Mouse (Mus musculus) cerebellum, postnatal 10 days (tissue): ENCODE data around the gene Ube2v1.
"Not testable (repeated sequence)": the region's sequence is repeated elsewhere in the genome, so short reads cannot be mapped to it uniquely, and the experiment has no call there.

Source experiments
- DNase-seq, 2 experiments: peaks; one replicate each; pipeline ENCODE4 v3.0.0; 2021; ENCODE audit warnings: mixed read lengths in 2 of 2

Gene Ube2v1

DNA sequence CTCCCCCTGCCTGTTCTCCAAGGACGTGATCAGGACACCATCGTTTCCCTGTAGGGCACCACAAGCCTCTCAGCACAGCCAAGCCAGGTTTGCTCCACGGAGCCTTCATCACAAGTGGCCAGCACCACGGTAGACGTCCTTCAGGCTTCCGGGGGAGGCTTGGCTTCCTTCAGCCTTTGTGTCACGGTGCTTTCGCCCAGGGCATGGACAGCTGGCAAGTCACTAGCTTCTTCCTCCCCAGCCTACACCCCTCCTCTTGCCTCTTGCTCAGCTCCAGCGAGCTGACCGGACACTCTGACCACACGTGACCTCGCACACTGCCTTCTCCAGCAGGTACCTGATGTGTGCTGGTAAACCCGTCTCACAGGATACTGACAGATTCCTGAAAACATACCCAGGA, 9.5 kb downstream of the Ube2v1 start:
- DNase-seq, result no peak

DNA sequence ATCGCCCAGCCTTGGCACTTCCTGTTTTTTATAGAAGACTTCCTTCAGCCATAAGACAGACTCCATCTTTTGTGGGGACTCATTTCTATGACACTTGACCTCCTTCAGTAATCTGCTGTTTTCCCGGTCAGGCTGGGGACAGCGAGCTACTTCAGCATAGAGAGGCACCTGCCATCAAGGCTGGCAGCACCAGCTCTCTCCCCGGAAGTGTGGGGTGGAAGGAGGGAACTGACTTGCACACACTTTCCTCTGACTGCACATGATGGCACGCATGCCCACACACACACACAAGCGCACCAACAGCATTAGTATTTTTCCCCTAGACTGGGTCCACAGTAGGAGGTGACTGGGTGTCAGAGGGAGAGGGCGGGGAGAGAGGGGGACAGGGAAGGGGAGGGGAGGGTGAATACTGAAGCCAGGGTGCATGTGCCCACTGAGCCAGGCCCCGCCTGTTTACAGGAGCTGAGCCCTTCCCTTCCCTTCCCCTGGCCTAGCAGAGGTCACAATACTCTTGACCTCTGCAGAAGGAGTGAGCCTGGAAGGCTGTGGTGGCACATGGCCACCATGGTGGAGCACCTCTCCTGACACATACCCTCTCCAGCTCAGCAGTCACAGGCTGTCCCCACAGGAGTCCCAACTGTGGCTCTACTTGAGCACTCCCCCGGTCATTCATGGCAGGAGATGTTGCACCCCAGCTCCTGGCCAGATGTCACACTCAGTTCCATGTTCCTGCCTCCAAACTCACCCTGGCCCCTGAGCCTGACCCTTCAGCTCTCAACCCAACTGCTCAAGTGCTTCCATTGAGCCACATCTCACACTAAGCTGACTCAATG, 10.4 kb downstream of the Ube2v1 start:
- DNase-seq, result no peak

DNA sequence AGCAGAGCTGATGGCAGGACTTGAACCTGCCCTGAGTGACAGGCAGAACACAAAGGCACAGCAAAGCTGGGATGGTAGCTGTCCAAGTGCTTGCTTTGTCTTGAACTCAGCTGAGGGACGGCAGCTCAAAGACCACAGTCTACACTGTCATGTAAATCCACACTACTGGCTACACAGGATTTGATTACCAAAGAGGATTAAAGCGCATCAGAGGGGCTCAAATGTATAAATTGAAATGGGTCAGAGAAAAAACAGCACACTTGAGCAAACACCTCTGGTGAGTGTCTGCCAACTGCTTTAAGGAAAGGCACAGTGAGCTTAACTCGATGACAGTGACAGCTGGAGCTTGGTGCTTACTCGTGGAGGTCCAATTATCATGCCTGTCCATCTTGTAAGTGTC, 14.4 kb downstream of the Ube2v1 start:
- no peak for DNase-seq

DNA sequence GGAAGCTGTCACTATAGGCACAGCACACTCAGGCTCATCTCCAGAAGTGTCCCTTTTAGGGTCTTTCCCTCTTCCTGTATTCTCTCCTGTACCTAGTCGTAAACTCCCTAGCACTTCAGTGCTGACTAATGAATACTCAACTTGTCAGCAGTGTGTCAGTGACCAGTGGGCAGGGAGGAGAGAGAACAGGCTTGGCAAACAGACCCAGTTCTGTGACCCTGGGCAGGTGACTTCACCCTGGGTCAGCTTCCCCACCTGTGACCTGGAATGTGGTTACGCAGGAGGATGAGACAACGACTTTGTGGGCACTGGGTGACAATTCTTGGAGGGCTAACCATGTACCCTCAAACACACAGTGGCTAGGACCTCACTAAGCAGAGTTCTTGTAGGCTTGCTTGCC, 14.9 kb downstream of the Ube2v1 start:
- DNase-seq, result no peak

DNA sequence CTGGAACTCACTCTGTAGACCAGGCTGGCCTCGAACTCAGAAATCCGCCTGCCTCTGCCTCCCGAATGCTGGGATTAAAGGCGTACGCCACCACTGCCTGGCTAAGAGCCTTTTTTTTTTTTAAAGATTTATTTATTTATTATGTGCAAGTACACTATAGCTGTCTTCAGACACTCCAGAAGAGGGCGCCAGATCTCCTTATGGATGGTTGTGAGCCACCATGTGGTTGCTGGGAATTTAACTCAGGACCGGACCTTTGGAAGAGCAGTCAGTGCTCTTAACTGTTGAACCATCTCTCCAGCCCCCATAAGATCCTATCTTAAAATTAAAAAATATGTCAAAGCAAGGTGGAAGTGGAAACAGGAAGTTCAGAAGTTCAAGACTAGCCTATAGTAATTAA, 18.6 kb downstream of the Ube2v1 start:
- DNase-seq, result not testable (repeated sequence)

DNA sequence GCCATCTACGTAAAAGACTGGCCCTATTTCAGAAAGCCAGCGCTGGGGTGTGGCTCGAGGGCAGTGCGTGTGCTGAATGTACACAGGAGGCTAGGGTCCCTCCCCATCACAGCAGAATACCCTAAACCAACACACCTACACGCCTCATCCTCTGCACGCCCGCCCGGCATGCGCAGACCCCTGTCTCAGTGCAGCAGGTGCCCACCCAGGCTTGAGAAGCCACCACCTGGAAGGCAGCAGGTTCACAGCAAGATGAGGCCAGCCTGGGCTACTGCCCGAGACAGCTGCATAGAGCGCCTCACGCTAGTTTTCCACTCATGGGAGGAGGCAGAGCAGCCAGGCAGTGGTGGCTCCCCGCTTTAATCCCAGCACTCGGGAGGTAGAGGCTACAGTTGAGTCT, 19.8 kb downstream of the Ube2v1 start:
- DNase-seq, result no peak

DNA sequence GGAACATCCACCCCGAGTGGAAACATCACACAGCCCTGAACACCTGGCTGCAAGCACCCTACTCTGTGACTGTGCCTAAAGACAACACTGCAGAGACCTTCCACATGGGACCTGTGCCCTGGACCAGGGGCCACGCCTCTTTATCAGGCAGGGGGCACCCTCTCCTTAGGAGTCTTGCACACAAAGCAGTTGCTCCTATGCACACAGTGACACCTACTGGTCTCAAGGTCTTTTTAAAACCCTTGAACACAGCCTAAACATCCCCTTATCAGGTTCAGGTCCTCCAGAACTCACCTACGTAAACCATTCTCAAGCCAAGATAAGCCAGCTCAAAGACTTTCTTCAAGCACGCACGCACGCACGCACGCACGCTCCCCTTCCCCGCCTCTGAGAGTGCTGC, 20.6 kb downstream of the Ube2v1 start:
- DNase-seq, result no peak

DNA sequence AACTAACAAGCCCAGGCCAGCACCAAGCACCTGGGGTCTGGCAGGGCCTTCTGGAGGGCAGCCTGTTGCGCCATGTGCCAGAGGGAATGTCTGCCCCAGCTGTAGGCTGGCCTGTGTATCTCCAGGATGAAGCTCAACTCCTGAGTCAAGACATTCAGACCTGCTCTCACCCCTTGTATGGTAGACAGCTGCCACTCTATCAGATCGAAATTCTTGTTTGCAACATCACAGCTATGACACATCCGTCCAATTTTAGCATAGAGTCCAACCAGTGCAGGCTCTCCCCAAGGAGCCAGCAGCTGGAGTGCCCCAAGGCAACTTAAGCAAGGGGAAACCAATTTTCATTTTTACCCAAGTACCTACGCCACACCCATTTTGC, 25.2 kb downstream of the Ube2v1 start:
- DNase-seq, result no peak

DNA sequence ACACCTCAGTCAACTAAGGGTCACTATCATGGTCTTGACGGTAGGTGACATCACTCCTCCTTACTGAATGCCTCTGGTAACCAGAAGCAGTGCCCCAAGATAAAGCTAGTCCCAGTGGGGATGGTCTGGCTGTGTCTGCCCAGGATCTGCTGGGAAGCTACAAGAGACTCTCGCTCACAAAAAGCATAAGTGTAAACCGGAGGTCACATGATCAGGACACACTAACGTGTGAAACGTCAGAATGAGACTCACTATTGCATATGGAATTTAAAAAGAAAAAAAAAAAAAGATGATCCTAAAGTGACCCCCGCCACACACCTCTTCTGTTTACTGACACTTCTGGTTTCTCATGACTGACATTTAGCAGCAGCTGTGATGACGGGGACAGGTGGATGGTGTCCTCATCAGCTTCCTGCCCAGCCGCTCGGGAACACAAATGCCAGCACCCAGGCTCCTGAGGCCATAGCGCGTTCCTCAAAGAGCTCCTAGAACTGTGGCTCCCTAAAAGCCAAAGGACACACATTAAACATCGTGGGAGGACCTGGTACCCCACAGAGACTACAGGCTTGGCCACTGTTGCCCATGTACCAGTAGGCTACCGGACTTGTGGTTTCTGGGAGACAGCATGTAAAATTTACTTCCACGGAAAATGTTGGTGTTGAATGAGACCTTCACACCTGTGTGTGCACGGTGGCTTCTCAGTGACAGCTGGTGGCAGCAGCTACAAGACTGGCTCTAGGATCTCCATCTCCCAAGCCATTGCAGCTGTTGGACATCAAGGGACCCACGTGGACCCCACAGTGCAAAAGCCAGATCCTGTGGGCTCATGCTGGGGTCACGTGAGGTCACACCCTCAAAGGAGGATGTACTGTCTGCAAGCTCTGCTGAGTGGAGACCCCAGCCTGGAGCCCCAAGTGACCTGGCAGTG, 25.8 kb downstream of the Ube2v1 start:
- no peak for DNase-seq

DNA sequence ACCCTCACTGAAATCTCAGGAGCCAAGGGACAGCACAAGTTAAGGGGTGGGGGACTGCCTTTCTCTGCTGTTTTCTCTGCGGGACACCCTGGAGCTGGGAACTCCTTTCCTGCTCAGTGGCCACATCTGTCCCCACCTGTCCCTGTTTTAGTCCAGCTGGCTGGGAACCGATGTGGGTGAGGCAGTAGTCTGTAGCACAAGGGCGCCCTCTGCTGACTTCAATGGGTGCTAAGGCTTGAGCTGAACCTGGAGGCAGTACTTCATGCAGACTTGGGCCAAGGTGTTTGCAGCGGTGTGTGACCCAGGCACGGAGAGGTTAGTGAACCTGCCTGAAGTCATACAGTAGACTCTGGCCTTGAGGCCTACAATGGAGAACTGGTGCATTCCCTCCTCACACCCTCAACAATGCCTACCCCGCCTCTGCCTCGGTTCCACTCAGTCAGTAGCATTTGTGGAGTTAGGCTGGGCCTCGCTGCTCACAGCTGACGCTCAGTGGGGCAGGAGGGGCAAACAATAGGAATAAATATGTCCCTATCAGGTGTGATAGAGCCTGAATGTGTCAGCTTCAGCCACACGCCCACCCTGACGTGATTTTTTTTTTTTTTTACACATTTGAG, 26.6 kb downstream of the Ube2v1 start:
- peak; percentile 93 to 96 for DNase-seq

DNA sequence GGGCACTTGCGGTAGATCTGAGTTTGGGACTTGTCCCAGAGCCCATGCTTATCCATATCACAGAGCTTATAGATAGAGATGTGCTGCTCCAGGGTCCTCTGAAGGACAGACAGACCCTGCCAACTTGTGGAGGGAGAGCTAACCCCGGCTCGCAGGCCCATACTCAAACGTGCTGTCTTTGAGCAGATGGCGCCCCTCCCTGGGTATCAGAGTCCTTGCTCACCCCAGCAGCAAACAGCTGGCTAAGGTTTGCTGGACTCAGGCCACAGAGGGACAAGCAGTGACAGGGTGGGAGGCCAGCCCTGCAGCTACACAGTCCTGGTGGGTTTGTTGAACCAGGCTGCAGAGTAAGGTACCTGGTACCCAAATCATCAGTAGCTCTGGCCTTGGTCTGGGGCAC, 28.9 kb downstream of the Ube2v1 start:
- DNase-seq, result no peak

DNA sequence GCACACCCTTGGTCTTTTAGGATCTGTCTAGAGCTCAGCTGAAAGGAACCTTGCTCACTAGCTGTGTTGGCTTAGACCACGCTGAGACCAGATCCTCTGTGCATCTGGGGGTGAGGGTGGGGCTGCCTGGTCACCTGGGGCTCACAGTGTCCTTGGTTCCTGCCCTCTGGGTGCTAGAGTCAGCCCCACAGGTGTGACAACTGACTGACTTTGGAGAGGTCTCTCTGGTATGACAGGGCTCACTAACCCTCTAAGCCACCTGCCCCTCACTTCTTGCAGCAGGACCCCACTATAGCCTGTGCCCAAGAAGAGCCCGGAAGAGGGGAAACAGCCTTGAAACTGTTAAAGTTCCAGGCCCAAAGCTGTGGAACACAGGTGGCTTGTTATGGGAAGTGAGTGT, 29.5 kb downstream of the Ube2v1 start:
- DNase-seq, result no peak

DNA sequence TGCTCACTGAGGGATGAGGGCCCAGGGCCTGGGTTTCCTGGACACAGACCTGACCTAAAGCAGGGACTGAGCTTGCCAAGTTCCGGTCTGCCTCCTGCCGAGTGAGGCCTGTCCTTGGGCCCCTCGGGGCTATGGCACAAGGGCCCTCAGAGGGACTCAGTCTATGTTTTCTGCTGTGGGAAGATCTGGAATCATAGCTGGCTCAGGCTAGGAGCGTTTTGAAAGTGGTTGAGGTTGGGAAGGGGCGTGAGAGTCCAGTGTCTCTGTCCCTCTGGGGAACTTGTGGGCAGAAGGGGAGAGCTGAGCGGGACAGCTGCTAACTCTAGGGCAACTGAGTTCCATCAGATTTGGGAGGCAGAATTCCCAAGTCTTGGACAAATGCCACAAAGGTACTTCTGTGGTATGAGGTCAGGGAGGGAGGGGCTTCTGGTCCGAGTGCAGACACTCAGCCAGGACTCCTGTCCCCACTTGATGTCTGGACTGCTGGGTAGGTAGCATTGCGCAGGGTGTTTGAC, 31.4 kb downstream of the Ube2v1 start:
- DNase-seq, result no peak

DNA sequence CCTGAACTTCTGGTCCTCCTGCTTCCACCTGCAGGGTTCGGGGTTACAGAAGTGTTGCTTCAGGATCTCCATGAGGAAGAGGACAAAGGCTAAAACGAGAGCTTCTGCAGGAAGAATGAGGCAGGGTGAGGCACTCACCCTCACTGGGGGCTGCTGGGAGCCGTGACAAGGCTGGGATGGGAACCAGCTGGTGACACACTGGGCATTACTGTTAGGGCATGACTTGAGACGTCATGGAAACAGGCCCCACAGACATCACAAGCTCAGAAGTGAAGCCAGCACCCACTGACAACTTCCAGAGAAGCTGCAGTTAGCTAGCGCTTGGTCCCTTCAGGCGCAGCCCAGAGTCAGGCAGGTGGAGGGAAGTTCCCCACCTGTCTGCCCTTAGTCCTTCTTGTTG, 32.0 kb downstream of the Ube2v1 start:
- no peak for DNase-seq

DNA sequence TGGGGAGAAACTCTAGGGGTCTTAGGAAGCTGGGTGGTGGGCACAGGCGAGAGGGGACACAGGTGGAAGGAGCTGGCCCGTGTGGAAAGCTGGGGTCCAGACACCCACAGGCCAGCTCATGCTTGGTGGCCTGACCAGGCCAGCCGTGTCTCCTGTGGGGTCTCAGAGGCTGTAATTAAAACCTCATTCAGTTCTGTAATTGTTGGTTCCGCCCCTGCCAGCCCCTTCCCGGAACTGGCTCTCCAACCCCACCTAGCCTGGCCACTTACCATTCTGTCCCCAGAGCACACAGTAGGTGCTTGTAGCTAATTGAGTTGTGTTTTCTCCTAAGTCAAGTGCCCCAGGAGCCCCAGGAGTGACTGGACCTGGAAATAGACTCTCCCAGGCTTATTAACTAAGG, 32.7 kb downstream of the Ube2v1 start:
- no peak for DNase-seq

DNA sequence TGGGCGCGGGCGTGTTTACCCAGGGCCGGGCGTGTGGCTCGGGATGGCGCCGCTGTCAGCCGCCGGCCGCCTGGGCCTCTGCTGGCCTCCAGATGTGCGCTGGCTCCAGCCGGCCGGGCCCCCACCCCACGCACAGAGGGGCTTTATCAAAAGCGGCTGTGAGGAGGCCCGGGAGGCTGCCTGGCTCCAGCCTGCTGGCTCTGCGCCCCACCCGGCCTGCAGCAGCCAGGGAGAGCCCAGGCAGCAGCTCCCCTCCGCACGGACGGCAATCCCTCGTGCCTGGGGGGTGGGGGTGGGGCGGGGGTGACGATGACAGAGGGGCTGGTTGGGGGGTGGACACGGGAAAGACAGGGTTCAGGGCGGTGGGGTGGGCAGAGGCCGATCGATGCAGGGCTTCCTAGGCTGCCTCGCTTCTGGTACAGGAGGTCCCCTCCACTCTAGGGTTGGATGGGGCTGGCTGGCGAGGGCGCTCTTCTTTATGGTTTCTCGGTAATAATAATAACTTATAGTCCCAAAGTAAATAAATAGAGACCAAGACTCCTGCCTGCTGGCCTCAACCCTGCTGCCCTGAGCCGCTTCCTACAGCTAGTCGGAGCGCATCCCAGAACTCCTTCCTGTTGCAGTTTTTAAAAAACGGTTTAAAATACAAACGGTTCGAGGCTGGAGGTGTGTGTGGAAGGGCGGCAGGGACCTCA, 34.3 kb downstream of the Ube2v1 start:
- peak; percentile 55 to 69 for DNase-seq

DNA sequence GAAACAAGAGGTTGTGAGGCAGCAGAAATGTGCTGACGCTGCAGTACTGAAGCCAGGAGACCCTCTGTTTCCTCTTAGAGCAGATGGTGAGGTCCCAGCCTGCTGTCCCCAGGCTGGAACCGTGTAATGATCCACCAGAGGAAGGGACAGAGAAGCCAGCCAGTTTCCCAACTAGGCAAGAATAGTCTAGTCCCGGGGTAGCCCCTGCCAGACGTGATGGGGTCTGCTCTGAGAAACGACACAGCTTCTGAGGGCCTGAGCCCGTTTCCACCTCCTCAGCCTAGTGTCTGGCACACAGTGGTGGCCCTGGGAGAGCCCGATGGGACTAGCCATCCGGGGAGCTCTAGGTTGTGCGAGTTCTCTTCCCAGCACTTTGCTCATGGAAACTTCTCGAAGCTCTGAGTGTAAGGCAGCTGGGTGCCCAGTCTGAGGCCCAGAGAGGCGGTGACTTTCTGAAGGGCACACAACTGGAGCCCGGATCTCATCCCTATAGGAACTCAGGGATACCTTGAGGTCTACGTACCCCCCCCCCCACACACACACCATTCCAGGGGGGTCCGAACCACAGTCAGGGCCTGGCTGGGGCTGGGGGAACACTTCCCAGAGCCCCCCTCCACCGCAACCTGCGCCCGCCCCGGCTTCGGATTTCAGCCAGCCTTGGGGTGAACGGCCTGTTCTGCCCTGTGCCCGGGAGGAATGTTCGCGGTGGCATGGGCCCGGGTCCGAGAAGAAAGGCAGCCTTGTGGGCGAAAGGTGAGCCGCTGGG, 35.0 kb downstream of the Ube2v1 start:
- peak; percentile 60 to 71 for DNase-seq

DNA sequence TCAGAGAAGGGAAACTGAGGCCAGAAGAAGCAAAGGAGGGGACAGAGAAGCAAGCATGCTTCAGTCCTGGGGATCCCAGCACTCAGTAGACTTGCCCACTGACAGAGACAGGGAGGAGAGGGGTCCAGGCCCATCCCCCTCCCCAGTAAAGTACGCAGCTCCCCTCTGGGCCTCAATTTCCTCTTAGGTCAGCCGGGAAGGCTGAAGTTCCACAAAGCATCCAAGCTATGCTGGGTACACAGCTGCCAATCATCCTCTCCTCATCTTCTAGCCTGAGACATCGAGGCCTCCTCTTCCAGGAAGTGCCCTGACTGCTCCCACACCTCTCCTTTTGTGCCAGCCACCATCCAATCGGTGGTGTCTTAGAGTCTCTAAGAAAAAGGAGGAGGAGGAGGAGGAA, 35.6 kb downstream of the Ube2v1 start:
- no peak for DNase-seq

DNA sequence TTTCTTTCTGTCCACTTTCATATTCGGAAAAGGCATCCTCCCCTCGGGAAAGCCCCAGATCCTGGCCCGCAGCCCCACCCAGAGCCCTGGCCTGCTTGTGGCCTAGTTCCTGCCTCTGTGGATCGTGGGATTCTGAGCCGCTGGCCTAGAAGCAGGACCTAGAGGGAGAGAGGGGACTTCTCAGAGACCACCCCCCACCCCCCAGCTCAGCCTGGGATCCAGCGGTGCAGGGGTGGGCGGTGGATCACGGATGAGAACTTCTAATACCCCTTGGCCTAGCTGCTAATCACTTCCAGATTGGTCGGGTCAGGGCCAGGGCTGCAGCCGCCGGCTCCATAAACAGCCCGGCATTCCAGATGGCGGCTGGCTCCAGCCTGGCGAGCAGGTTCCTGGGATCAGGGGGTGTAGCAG, 36.1 kb downstream of the Ube2v1 start:
- DNase-seq, result peak; percentile 76 to 83

DNA sequence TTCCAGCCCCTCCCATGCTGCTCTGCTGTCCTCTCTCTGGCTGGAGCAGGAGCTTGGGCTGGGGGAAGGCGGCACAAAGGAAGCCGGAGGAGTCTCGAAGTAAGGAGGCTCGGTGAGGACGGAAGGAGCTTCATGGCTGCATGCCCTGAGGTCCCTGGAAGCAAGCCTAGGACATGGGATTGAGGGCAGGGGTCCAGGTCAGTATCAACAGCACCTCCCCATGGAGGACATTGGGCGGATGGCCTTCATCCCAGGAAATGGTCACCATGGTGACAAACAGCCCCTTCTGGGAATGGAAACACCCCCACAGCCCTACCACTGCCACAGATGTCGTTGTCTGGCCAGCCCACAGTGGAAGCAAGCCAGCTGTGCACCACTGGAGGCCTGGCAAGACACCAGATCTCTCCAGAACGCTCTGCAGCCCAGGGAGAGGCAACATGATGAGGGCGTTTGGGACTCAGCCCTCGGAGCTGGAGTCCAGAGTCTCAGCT, 37.4 kb downstream of the Ube2v1 start:
- peak; percentile 79 to 83 for DNase-seq

DNA sequence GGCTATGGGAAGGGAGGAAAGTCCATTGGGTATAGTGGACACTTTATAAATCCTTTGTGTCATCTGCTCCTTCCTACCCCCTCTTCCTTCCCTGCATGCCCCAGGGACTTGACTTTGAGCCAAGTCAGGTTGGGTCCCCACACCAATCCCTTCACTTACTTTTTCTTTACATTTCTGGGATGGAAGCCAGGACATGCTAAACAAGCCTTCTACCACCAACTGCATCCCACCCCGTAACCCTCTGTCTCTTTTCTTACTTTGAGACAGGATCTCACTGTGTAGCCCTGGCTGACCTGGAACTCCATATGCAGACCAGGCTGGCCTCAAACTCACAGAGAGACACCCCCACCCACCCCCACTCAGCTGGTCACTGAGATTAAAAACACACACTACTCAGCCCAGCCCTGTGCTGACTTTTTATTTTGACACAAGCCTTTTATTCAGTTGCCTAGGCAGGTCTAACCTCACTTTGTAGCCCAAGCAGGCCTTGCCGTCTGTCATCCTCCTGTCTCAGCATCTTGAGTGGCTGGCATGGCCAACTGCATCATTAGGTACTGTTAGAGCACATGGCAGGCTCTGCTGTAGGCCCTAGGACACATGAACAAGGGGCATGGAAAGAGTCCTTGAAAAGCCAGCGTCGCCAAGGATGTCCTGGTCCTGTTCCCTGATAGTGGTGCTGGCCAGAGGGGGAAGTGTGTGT, 38.2 kb downstream of the Ube2v1 start:
- no peak for DNase-seq
